Mouse (Mus musculus) heart, embryonic 16.5 days (tissue): ENCODE results near the gene Calca. TPM values are rescaled to one million over a fixed set of nuclear protein-coding genes. Genes with fewer than 3 reads are reported as not detected.

Source experiments
- ATAC-seq: fragments of 200-750 bp; cut with Nextera tagmentation; replicated peaks from 2 replicates; pipeline ENCODE4 v1.8.0; 2017; ENCODE audit warnings: moderate number of reproducible peaks; ENCODE audit not compliant: insufficient read depth, low FRiP score; ENCODE audit errors: extremely low read depth
- H3K27ac ChIP-seq: fragments of 300-500 bp; sonication (generic); 2 replicates; pipeline ENCODE4 v1.5.1; 2014; ENCODE audit warnings: mild to moderate bottlenecking, low read length, control low read depth, moderate library complexity
- H3K27me3 ChIP-seq: fragments of 300-500 bp; sonication (generic); 2 replicates; pipeline ENCODE4 v1.6.1; 2014; ENCODE audit warnings: low read length, mixed read lengths; ENCODE audit not compliant: control insufficient read depth, insufficient read depth
- H3K36me3 ChIP-seq: fragments of 300-500 bp; sonication (generic); 2 replicates; pipeline ENCODE4 v1.6.1; 2014; ENCODE audit not compliant: control insufficient read depth, insufficient read depth
- H3K4me1 ChIP-seq: fragments of 300-500 bp; sonication (generic); 2 replicates; pipeline ENCODE4 v1.6.1; 2014; ENCODE audit warnings: low read length, mixed read lengths; ENCODE audit not compliant: control insufficient read depth, insufficient read depth
- H3K4me2 ChIP-seq: fragments of 300-500 bp; sonication (generic); 2 replicates; pipeline ENCODE4 v1.6.1; 2014; ENCODE audit warnings: low read depth, mild to moderate bottlenecking, control low read depth, low read length
- H3K4me3 ChIP-seq: fragments of 300-500 bp; sonication (generic); 2 replicates; pipeline ENCODE4 v1.5.1; 2014; ENCODE audit warnings: mild to moderate bottlenecking, control low read depth, low read length
- H3K9ac ChIP-seq: fragments of 300-500 bp; sonication (generic); 2 replicates; pipeline ENCODE4 v1.6.1; 2014; ENCODE audit warnings: low read length, control low read depth
- H3K9me3 ChIP-seq: fragments of 300-500 bp; sonication (generic); replicated peaks from 2 replicates; pipeline ENCODE4 v1.6.1; 2016; ENCODE audit warnings: low read length; ENCODE audit not compliant: control insufficient read depth
- WGBS: fragments of 180-500 bp; shearing (Covaris S2); extraction: QIAGEN DNeasy Blood & Tissue Kit; methylation state at CpG from one replicate; pipeline ENCODE4 v1.1.7; 2014; 5-methylcytosine and 5-hydroxymethylcytosine counted together
- polyA plus RNA-seq: library from polyadenylated mRNA; unstranded; fragments of >200 nt; fragmentation: Nextera tagmentation; extraction: Ambion mirVana; gene quantifications from 2 replicates; pipeline ENCODE4 v1.2.1, GENCODE M21; 2015

The Calca gene
- 3.3 and 6.5 TPM in 2 replicates for polyA plus RNA-seq

DNA sequence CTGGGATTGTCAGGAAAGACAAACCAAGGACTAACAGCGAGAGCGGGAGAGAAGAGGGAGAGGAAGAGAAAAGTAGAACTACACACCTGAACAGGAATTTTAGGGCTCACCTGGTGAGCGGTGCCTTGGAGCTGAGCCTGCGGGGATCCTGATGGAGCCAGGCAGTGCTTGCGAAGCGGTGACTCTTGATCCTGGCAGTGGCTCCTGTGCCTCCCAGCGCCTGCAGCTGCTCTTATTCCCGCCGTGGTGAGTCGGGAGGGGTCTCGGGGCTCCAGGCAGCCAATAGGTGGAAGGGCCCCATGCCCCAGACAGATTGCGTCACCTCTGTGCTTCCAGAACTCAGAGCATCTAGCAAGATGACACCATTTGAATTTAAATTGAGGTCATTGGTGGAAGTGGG is at the start of gene Calca:
Gene Calca (minus strand): TSS at position 256 of the 400 bp plus-strand sequence.
- Histone ChIP-seq H3K4me2 (peak within 1 kb of the TSS; percentile 70), H3K4me3 (peak within 1 kb of the TSS; percentile 50), H3K9me3 (no peaks in the 10 kb centered on the region), H3K36me3 (no peaks in the 10 kb centered on the region), H3K27ac (no peak within 1 kb of the TSS), H3K4me1 (peaks cover 6% of the 10 kb centered on the region), H3K27me3 (peaks cover 25% of the 10 kb centered on the region), H3K9ac (peak within 1 kb of the TSS; percentile 45)
- no peak for ATAC-seq
- under 1% methylated on average over 12 of the region's 12 CpGs for WGBS

DNA sequence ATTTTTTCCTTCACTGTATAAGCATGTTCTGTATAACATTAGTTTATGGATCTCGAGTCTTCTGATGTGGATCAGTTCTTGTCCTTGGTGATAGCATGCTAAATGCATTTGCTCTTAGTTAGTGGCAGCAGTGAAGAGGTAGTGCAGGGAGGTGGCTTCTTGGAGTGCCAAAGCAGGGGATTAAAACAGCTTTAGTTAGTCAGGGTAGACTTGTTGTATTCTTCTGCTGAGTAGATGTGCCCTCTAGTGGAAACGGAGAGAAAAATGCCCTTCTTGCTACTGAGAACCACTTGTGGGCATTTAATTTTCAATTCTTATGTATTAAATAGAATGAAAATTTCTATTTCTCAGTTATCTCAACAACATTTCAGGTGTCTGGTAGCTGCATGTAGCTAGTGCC is 36.5 kb upstream of the Calca start:
- Histone ChIP-seq H3K27ac (no peak overlapping the region), H3K9me3 (no peaks in the 10 kb centered on the region), H3K36me3 (no peaks in the 10 kb centered on the region), H3K4me1 (no peaks in the 10 kb centered on the region), H3K27me3 (no peaks in the 10 kb centered on the region), H3K9ac (no peak overlapping the region), H3K4me2 (no peak overlapping the region), H3K4me3 (no peak overlapping the region)
- 29% methylated on average over 2 of the region's 2 CpGs for whole genome bisulfite sequencing
- no peak for ATAC-seq

DNA sequence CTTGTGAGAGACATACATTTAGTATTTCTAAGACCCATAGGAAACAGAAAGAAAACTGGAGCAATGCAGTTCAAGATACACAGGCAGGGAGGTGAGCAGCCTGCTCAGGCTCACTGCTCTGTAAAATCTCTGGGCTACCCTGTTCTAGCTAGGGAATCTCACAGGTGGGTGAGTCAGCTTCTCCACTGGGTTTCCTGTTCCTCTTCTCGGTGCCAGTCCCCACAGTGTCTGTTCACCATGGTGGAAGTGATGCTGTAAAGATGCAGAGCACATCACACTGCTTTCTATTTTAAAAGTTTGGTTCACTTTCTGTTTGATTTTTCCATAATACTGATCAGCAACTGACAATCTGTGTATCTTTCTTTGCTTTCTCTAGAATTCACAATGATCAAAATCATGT is 35.2 kb upstream of the Calca start:
- H3K36me3 ChIP-seq, result no peaks in the 10 kb centered on the region
- no peak overlapping the region for H3K27ac ChIP-seq
- no peaks in the 10 kb centered on the region for H3K27me3 ChIP-seq
- no peaks in the 10 kb centered on the region for H3K4me1 ChIP-seq
- H3K4me3 ChIP-seq, result no peak overlapping the region
- H3K4me2 ChIP-seq, result no peak overlapping the region
- H3K9me3 ChIP-seq, result no peaks in the 10 kb centered on the region
- WGBS, result 52% methylated on average over 1 of the region's 1 CpGs
- no peak overlapping the region for H3K9ac ChIP-seq
- no peak for ATAC-seq

DNA sequence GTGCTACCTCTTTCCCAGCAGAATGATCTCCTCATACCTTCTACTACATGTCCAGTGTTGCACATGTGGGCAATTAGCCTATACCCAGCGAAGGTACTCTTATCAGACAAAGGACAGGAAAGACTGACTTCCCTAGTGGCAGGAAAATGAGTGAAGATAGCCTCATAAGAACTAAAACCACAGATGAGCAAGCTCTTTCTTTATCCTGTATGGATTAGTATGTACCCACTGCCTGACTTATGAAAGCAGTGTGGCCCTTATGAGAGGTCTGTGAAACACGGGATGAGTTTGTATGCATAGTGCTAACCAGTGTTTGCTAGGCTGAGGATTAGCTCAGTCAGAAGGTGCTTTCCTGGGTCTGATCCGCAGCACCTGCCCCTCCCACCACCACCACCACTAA is 13.6 kb upstream of the Calca start:
- Histone ChIP-seq H3K36me3 (no peaks in the 10 kb centered on the region), H3K27me3 (no peaks in the 10 kb centered on the region), H3K4me3 (no peak overlapping the region), H3K4me2 (no peak overlapping the region), H3K4me1 (0 out of 2 replicates have a peak, but pooled peaks cover 5% of the 10 kb centered on the region), H3K27ac (no peak overlapping the region), H3K9ac (no peak overlapping the region), H3K9me3 (no peaks in the 10 kb centered on the region)
- ATAC-seq, result no peak
- 43% methylated on average over 3 of the region's 3 CpGs for WGBS

DNA sequence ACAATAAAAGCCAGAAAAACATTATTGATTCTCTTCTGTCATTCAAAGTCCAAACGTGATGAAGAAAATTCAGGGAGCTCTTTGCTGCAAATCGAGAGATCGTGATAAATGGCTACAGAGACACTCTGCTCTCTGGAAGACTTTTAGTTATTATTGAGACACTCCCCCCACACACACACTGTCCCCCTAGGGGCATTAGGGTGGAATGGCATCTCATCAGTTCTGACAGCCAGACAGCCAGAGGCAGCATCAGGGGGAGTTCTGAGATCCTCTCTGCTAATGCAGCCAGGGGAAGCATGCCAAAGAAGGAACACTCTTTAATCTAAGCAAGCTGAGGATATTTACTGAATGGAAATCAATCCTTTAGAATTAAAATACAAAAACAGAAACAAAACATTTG is 12.6 kb upstream of the Calca start:
- 0 out of 2 replicates have a peak, but pooled peaks cover 5% of the 10 kb centered on the region for H3K4me1 ChIP-seq
- H3K27ac ChIP-seq, result no peak overlapping the region
- H3K36me3 ChIP-seq, result no peaks in the 10 kb centered on the region
- 68% methylated on average over 3 of the region's 3 CpGs for WGBS
- H3K9me3 ChIP-seq, result no peaks in the 10 kb centered on the region
- H3K9ac ChIP-seq, result no peak overlapping the region
- H3K4me3 ChIP-seq, result no peak overlapping the region
- no peak overlapping the region for H3K4me2 ChIP-seq
- H3K27me3 ChIP-seq, result no peaks in the 10 kb centered on the region
- no peak for ATAC-seq

DNA sequence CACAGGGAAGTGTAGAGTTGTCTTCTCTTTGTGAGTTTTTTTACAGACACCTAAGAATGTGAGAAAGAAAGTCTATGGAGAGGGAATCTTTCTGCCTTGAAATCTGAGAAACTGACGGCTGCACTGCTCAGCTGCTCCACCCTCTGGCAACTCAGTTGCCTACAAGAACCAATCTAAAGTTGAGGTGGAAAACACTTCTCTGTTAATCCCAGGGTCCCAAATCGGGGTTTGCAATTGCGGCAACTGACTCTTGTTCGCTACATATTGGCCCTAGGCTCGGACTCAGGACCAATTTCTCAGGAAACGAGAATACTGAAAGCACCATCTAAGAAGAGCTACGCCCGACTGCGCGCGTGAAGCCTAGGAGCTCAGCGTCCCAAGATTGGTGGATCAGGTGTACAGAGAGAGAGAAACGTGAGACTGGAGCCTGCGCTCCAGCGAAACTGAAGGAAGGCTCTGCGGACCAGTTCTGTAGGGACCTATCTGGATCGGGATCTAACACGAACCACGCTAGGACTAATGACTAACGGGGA is 522 bp downstream of the Calca start:
- Histone ChIP-seq H3K4me2 (peak overlapping the region; percentile 70), H3K9ac (peak overlapping the region; percentile 45), H3K4me1 (peaks cover 6% of the 10 kb centered on the region), H3K9me3 (no peaks in the 10 kb centered on the region), H3K36me3 (no peaks in the 10 kb centered on the region), H3K4me3 (peak overlapping the region; percentile 50), H3K27me3 (peaks cover 25% of the 10 kb centered on the region), H3K27ac (no peak overlapping the region)
- ATAC-seq, result no peak
- 2% methylated on average over 20 of the region's 20 CpGs for WGBS

DNA sequence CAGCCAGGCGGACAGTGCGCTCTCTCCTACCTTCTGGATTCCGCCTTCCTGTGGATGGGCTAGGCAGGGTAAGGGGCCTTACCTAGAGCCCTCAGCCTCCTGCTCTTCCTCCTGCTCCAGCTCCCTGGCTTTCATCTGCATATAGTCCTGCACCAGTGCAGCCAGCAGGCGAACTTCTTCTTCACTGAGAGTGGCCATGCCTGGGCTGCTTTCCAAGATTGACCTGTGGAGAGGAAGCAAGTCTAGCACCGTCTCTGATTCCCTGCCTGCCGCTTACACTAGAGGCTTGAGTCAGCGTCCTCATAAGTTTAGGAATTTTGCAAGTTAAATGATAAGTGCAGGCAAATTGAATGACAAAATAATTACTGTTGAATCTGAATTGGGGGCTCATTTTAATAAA is 1.8 kb downstream of the Calca start:
- WGBS, result 46% methylated on average over 7 of the region's 7 CpGs
- Histone ChIP-seq H3K9ac (no peak overlapping the region), H3K4me2 (no peak overlapping the region), H3K4me3 (no peak overlapping the region), H3K27ac (no peak overlapping the region), H3K36me3 (no peaks in the 10 kb centered on the region), H3K9me3 (no peaks in the 10 kb centered on the region), H3K27me3 (peaks cover 25% of the 10 kb centered on the region), H3K4me1 (peaks cover 6% of the 10 kb centered on the region)
- ATAC-seq, result no peak

DNA sequence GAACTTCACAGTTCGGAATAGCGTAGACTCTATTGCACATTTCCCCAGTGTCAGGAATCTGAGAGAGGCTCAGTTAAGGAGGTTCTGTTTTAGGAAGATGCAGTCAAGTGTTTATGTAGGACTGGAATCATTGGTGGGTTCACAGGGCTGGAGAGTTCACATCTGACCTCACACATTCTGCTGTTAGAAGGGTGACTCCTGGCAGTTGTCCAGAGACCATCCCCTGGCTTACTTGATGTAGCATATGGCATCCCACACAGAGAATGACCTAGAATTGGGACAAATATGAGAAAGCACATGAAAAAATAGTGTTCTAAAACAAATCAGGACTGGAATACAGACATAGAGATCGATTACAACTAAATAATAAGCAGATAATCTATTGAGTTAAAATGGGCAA is 10.2 kb downstream of the Calca start:
- Histone ChIP-seq H3K4me1 (no peaks in the 10 kb centered on the region), H3K4me2 (no peak overlapping the region), H3K36me3 (no peaks in the 10 kb centered on the region), H3K27ac (no peak overlapping the region), H3K9me3 (no peaks in the 10 kb centered on the region), H3K4me3 (no peak overlapping the region), H3K9ac (no peak overlapping the region), H3K27me3 (no peaks in the 10 kb centered on the region)
- no peak for ATAC-seq
- whole genome bisulfite sequencing, result 58% methylated on average over 3 of the region's 3 CpGs

DNA sequence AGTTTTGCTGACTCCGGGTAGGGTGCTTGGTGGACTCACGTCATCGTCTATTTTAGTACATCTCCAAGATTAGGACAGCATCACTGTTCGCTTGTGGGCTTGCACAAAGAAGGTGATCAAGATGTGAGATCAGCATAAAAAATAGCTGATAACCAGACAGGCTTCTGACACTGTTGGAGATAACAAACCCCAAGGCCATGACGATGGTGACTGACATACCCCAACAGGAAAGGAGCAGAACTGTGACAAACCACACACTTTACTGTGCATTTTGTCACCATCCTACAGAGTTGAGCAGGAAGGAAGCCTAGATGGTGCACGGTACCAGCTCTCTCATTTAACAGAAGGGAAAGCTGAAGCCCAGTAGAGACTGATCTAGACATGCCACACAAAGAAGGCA is 19.4 kb downstream of the Calca start:
- WGBS, result 63% methylated on average over 6 of the region's 6 CpGs
- no peak for ATAC-seq
- H3K27me3 ChIP-seq, result no peaks in the 10 kb centered on the region
- no peaks in the 10 kb centered on the region for H3K9me3 ChIP-seq
- no peak overlapping the region for H3K27ac ChIP-seq
- no peak overlapping the region for H3K4me3 ChIP-seq
- H3K36me3 ChIP-seq, result no peaks in the 10 kb centered on the region
- H3K9ac ChIP-seq, result no peak overlapping the region
- H3K4me2 ChIP-seq, result no peak overlapping the region
- H3K4me1 ChIP-seq, result no peaks in the 10 kb centered on the region
